Mouse (Mus musculus) heart, adult 2 months (tissue): ENCODE results near the gene Atp6v1b1.

Experiments used
- CTCF ChIP-seq: fragments of 200-600 bp; IDR thresholded peaks from 2 replicates; pipeline ENCODE4 v1.8.1; 2022; ENCODE audit warnings: antibody characterized with exemption, mild to moderate bottlenecking, moderate library complexity
- POLR2A ChIP-seq: fragments of 200-500 bp; IDR thresholded peaks from 2 replicates; pipeline ENCODE4 v1.6.1; 2011; ENCODE audit warnings: mild to moderate bottlenecking, low read depth, low read length, control low read depth; ENCODE audit not compliant: insufficient read depth

DNA sequence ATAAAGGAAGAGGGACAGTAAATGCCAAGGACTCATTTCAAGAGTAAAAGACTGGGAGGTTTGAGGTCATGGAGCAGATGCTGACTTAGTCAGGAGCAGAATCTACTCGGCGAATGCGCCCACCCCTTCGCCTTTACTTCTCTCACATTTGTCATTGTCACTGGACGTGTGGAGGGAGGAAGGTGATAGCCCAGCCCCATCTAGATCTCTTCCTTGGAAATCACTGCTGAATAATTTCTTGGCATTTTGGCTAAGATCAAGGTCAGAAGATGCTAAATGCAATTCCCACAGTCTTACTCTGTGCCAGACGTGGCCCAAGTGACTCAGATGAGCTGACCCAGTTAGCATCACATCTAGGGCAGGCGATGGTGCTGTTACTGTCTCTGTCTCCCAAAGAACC, 35.5 kb downstream of the Atp6v1b1 start:
- no peak for TF ChIP-seq POLR2A
- TF ChIP-seq CTCF = no peak
